Mouse (Mus musculus) E14TG2a.4 (cell line): Measurements from ENCODE around the gene Bola1.

Experiments used
- CTCF ChIP-seq: conservative IDR thresholded peaks from 2 replicates; pipeline ENCODE4 v1.5.1; 2014; ENCODE audit warnings: low read length
- NANOG ChIP-seq: IDR thresholded peaks from 2 replicates; pipeline ENCODE4 v1.6.1; 2014; ENCODE audit warnings: borderline replicate concordance, low read length, mixed read lengths
- POU5F1 ChIP-seq: IDR thresholded peaks from 2 replicates; pipeline ENCODE4 v1.6.1; 2014; ENCODE audit warnings: low read length, borderline replicate concordance

- TF ChIP-seq CTCF (no peak), NANOG (no peak), POU5F1 (no peak)
Observed at GRCm38 (mm10) chr3:96180727-96181477, 38.6 kb downstream of the Bola1 start, which contains the start of gene Sv2a.
